Mouse (Mus musculus): ENCODE results near the gene Plxna1.

Plxna1 gene

GRCm38 (mm10) chr6:89361418-89362280 is 771 bp downstream of the Plxna1 start:
- DNase-seq (ENCODE audit: low spot score), result peak; percentile 49

- peak; percentile 15 for DNase-seq (ENCODE audit: low spot score)
Observed at GRCm38 (mm10) chr6:89360709-89361417, 1.6 kb downstream of the Plxna1 start.

GRCm38 (mm10) chr6:89359771-89360708 is 2.4 kb downstream of the Plxna1 start:
- peak; percentile 84 for DNase-seq (ENCODE audit: low spot score)

- peak; percentile 12 for DNase-seq (ENCODE audit: low spot score)
Observed at GRCm38 (mm10) chr6:89359192-89359591, 3.2 kb downstream of the Plxna1 start.

- DNase-seq (ENCODE audit: low spot score), result no peak
Observed at GRCm38 (mm10) chr6:89355661-89356060, 6.8 kb downstream of the Plxna1 start.

GRCm38 (mm10) chr6:89354726-89355125 is 7.7 kb downstream of the Plxna1 start:
- no peak for DNase-seq (ENCODE audit: low spot score)

GRCm38 (mm10) chr6:89354076-89354475 is 8.3 kb downstream of the Plxna1 start:
- no peak for DNase-seq (ENCODE audit: low spot score)

GRCm38 (mm10) chr6:89353101-89353500 is 9.3 kb downstream of the Plxna1 start:
- DNase-seq (ENCODE audit: low spot score), result no peak

- DNase-seq (ENCODE audit: low spot score), result peak; percentile 87
Observed at GRCm38 (mm10) chr6:89351441-89352137, 10.8 kb downstream of the Plxna1 start.

- DNase-seq (ENCODE audit: low spot score), result no peak
Observed at GRCm38 (mm10) chr6:89350520-89350919, 11.9 kb downstream of the Plxna1 start.

- DNase-seq (ENCODE audit: low spot score), result peak; percentile 37
Observed at GRCm38 (mm10) chr6:89350037-89350515, 12.3 kb downstream of the Plxna1 start.

GRCm38 (mm10) chr6:89348363-89348762 is 14.1 kb downstream of the Plxna1 start:
- peak; percentile 65 for DNase-seq (ENCODE audit: low spot score)

- DNase-seq (ENCODE audit: low spot score), result peak; percentile 52
Observed at GRCm38 (mm10) chr6:89347792-89348191, 14.6 kb downstream of the Plxna1 start.

GRCm38 (mm10) chr6:89345855-89346254 is 16.6 kb downstream of the Plxna1 start:
- no peak for DNase-seq (ENCODE audit: low spot score)

- DNase-seq (ENCODE audit: low spot score), result peak; percentile 46
Observed at GRCm38 (mm10) chr6:89345486-89345785, 17.0 kb downstream of the Plxna1 start.

- peak; percentile 77 for DNase-seq (ENCODE audit: low spot score)
Observed at GRCm38 (mm10) chr6:89344613-89345485, 17.6 kb downstream of the Plxna1 start.

- peak; percentile 26 for DNase-seq (ENCODE audit: low spot score)
Observed at GRCm38 (mm10) chr6:89341981-89342380, 20.4 kb downstream of the Plxna1 start.

- peak; percentile 71 for DNase-seq (ENCODE audit: low spot score)
Observed at GRCm38 (mm10) chr6:89339447-89339846, 23.0 kb downstream of the Plxna1 start.

GRCm38 (mm10) chr6:89338733-89339132 is 23.7 kb downstream of the Plxna1 start:
- DNase-seq (ENCODE audit: low spot score), result no peak

- DNase-seq (ENCODE audit: low spot score), result peak; percentile 59
Observed at GRCm38 (mm10) chr6:89337574-89337973, 24.8 kb downstream of the Plxna1 start.
